Mouse (Mus musculus) spleen, adult 2 months (tissue): ENCODE measurements around the gene Krt18.

Source experiments
- CTCF ChIP-seq: fragments of 200-500 bp; IDR thresholded peaks from 2 replicates; pipeline ENCODE4 v1.5.1; 2011; ENCODE audit warnings: mild to moderate bottlenecking, inconsistent platforms; ENCODE audit not compliant: insufficient read depth, insufficient read length, insufficient replicate concordance; ENCODE audit errors: extremely low read depth
- POLR2A ChIP-seq: fragments of 200-500 bp; IDR thresholded peaks from 2 replicates; pipeline ENCODE4 v1.6.1; 2011; ENCODE audit warnings: low read depth, low read length, inconsistent platforms

DNA sequence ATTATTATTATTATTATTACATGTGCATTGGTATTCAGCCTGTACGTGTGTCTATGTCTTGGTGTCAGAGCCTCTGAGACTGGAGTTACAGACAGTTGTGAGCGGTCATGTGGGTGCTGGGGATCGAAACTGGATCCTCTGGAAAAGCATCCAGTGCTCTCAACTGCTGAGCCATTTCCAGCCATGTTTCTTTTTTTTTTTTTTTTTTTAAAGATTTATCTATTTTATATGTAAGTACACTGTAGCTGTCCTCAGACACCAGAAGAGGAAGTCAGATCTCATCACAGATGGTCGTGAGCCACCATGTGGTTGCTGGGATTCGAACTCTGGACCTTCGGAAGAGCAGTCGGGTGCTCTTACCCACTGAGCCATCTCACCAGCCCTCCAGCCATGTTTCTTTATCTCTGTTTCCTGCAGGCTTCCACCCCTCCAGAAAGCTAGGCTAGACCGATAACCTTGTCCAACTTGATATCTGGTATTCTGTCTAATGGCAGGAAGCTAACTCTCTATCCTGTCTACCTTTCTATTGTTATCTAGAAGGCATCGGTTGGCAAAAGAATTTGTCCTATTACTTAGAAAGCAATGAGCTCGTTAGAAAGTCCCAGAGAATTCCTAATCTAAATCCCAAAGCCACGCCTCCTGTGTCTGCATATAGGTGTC, 28.2 kb upstream of the Krt18 start:
- no peak for TF ChIP-seq CTCF
- TF ChIP-seq POLR2A, result no peak
